Mouse (Mus musculus) CH12.LX (cell line): ENCODE measurements around the gene Unc80.

Source experiments
- CHD2 ChIP-seq: IDR thresholded peaks from 2 replicates; pipeline ENCODE4 v1.6.1; 2011; ENCODE audit warnings: low read length, improper control_type of control experiment
- CTCF ChIP-seq, 2 experiments: IDR thresholded peaks in 1 of 2; conservative IDR thresholded peaks in 1 of 2; 2 replicates each; pipeline ENCODE4 v1.5.1; 2011 to 2012; ENCODE audit warnings: low read depth in 2 of 2, low read length in 2 of 2, improper control_type of control experiment in 1 of 2, inconsistent platforms in 1 of 2, mild to moderate bottlenecking in 1 of 2, moderate library complexity in 1 of 2
- ELF1 ChIP-seq: IDR thresholded peaks from 2 replicates; pipeline ENCODE4 v1.6.1; 2014; ENCODE audit warnings: low read depth, mild to moderate bottlenecking, inconsistent platforms, low read length, improper control_type of control experiment
- POLR2A ChIP-seq: IDR thresholded peaks from 2 replicates; pipeline ENCODE4 v1.6.1; 2011; ENCODE audit warnings: low read depth, mild to moderate bottlenecking, improper control_type of control experiment, low read length
- UBTF ChIP-seq: IDR thresholded peaks from 2 replicates; pipeline ENCODE4 v1.6.1; 2012; ENCODE audit warnings: low read depth, mild to moderate bottlenecking, inconsistent platforms, low read length, improper control_type of control experiment, moderate library complexity

GRCm38 (mm10) chr1:66495310-66496012 lies 27.3 kb downstream of the Unc80 start:
- TF ChIP-seq POLR2A (no peak), CTCF (conservative IDR thresholded peaks at IDR 0.05 in 1 of 2, IDR thresholded peaks at IDR 0.05 in 1 of 2; ENCODE audit: low read depth in 2 of 2, low read length in 2 of 2) (no peak), CHD2 (no peak), UBTF (no peak), ELF1 (no peak)
